Mouse (Mus musculus): ENCODE data around the gene Tenm2.

DNA sequence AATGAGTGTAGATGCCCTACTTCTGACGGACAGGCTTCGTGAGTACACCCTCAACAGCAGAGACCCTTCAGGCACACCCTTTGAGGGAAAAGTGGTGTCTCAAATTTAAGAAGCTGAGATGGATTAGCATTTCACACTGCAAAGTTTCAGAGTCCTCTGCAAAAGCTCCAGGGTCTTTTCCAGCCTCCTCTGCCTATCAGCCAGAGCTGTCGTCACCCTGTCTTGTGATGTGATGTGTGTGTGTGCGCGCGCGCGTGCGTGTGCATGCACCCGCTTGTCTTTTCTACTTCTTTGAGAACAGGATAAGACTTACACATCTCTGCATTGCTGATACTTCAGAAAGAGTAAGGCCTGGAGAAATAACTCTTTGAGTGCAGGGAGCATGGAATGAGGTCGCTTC, 1179.2 kb downstream of the Tenm2 start:
- TF ChIP-seq EP300 (IDR thresholded peaks at IDR 0.05; ENCODE audit: low read depth) (no peak), CTCF (IDR thresholded peaks at IDR 0.05; ENCODE audit: low read depth) (no peak)
